Mouse (Mus musculus): ENCODE results near the gene Cd2bp2.
A peak's percentile ranks its signal among the peaks of the same experiment; 100 is the strongest.

Gene Cd2bp2

DNA sequence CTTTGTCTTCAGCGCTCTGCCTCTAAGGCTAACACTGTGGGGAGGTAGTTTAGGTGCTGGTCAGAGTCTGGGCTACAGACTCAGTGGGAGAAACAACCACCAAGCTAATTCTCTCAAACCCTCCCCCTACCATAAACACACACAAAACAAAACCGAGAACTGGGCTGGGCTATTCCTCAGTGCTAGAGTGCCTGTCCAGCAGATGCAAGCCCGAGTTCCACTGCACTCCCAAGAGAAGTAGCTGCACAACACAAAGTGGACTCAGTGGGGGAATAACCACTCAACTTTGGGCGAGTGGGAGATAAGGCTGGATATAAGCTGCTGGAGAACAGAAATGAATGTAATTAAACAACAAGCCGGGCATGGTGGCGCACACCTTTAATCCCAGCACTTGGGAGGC lies 5.2 kb downstream of the Cd2bp2 start:
- DNase-seq (ENCODE audit: low read depth), result no peak

DNA sequence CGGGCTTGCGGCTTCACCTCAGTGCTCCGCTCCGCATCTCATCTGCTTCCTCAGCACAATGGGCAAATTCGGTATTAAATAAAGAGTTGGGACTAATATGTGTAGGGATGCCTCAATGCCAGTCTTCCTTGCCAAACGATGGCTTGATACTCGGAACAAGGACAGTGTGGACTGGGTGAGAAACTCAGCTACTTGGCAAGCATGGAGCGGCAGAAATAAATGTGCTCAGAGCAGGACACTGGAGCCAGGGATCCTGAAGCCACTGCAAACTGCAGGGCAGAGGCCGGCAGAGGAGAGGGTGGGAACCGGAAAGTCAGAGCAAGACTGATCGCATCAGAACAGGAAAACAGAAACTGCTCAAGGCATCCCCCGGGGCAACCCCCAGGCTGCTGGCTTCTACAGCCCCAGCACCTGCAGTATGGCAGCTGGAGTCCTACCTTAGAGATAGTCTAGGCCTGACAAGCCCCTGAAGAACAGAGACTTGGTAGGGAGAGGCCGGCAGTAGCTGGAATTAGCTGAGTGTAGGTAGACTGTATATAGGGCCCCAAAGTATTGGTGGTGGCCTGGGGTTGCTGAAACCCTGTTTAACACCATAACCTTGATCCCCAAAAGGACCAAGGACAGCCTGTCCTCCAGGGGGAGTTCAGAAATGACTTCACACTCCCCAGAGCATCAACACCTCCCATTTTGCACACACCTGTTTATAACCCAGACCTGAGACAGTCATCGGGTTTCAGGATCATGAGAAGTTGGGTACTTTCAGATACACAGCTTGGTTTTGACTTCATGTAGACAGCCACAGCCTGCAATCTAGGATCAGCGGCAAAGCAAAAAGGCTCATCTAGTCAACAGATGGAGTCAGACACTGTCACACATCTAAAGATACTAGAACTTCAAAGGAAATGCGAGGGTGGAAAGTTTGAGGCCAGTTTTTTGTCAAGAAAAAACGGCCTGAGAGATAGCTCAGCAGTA lies 7.3 kb downstream of the Cd2bp2 start:
- DNase-seq (ENCODE audit: low read depth), result no peak

DNA sequence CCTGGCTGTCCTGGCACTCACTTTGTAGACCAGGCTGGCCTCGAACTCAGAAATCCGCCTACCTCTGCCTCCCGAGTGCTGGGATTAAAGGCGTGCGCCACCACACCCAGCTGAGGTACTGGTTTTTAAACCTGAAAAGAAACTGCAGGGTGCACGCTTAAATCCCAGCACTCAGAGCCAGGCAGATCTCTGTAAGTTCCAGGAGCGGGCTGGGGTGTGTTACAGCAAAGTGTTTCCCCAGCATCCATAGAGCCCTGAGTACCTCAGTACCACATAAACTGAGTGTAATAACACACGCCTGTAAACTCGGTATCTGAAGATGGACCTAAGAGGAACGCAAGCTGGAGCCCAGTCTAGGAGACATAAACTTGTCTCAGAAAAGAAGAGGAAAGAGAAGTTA lies 8.5 kb downstream of the Cd2bp2 start:
- no peak for DNase-seq (ENCODE audit: low read depth)

DNA sequence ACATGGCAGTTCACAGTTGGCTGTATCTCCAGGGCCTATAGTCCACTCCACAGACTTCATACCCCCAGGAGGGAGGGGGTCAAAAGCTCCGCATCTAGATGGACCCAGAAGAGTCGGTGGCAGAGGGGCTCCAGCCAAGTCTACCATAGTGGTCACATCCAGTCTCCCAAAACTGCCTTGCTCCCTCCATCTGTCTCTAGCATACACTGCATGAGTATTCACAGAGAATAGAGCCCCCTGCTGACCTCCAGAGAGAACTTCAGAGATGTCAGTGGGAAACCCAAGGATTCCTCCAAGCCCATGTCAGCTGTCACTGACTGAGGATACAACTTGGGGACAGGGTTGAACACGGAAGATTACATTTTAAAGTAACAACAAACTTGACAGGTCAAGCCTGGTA lies 10.2 kb downstream of the Cd2bp2 start:
- peak; percentile 78 for DNase-seq (ENCODE audit: low read depth)

DNA sequence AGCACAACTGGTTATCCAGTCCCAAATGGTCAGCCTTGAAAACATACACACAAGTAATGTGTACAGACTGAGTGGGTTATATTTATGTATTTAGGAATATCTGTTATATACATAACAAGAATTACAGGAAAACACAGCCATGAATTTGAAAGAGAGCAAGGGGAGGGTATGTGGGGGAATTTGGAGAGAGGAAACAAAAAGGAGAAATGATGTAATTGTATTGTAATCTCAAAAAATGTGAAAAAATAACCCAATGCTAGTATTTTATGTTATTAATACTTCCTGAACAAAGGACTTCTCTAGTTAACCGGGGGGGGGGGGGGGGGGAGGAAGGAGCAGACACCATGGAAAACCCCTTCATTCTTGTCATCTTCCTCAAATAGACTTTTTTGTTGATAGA lies 11.1 kb downstream of the Cd2bp2 start:
- DNase-seq (ENCODE audit: low read depth), result peak; percentile 17

DNA sequence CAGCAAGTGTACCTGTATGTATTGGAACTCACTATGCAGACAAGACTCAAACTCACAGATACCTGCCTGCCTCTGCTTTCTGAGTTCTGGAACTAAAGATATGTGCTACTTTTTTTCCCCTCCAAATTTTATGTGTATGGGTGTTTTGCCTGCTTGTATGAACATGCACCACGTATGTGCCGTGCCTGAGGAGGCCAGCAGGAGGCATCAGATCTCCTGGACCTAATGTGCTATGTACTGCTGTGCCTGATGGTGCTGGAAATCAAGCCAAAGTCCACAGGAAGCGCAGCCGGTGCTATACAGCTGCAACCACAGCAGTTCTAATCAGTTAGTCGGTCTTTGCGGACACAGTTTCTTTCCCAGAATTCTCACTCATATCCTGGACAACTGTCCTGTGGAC lies 12.0 kb downstream of the Cd2bp2 start:
- DNase-seq (ENCODE audit: low read depth), result peak; percentile 76

DNA sequence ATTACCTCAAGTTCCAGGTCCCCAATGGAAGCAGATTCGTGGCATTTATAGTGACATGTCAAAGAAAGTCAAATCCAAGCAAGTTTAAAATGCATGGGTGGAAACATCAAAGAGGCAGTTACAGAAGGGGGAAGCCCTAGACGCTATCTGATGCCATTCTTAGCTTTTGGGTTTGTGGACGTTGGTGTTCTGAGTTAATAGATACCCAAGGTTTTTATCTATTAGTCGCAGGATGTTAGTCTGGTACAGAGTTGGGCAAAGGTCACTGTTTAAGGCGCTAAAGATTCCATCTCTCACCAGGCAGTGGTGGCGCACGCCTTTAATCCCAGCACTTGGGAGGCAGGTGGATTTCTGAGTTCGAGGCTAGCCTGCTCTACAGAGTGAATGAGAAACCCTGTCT lies 12.5 kb downstream of the Cd2bp2 start:
- DNase-seq (ENCODE audit: low read depth), result peak; percentile 76

DNA sequence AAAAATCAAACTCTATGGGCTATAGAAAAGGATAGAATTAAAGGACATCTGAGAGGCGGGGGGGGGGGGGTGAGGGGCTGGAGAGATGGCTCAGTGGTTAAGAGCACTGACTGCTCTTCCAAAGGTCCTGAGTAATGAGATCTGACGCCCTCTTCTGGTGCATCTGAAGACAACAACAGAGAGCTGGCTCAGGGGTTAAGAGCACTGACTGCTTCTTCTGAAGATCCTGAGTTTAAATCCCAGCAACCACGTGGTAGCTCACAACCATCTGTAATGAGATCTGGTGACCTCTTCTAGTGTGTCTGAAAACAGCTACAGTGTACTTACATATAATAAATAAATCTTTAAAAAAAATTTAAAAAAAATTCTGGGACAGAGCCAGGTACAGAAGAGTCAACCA lies 14.1 kb downstream of the Cd2bp2 start:
- peak; percentile 77 for DNase-seq (ENCODE audit: low read depth)

DNA sequence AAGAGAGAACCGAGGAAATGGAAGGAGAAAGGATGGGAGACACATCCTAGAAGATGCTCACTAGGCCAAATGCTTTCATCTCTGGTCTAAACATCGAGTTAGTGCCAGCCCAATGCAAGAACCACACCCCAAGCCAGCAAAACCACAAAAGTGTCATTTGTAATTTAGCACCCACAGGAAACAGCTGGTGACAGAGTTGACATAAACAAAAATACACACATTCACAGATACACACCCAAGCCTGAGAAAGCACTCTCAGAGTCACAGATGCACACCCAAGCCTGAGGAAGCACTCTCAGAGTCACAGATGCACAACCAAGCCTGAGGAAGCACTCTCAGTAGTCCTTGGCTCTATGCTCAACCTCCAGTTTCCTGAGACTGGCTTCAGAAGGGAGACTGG lies 15.1 kb downstream of the Cd2bp2 start:
- DNase-seq (ENCODE audit: low read depth), result peak; percentile 78

DNA sequence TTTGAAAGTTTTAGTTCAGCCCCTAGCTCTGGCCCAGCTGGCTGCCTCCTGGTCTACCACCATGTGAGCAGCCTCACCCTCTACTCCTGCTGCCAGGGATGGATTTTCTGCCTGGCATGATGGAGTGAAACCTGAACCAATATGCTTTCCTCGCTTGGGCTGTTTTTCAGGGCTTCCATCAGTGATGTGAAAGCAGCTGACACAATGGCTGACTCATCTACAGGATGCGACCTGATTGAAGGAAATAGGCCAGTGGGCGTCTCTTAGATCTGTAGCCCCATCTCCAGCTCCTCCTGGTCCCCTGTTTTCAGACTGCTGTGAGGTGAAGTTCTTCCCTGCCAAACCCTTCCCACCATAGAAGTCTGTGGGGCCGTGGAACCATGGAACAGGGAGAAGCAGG lies 18.9 kb downstream of the Cd2bp2 start:
- DNase-seq (ENCODE audit: low read depth), result peak; percentile 36

DNA sequence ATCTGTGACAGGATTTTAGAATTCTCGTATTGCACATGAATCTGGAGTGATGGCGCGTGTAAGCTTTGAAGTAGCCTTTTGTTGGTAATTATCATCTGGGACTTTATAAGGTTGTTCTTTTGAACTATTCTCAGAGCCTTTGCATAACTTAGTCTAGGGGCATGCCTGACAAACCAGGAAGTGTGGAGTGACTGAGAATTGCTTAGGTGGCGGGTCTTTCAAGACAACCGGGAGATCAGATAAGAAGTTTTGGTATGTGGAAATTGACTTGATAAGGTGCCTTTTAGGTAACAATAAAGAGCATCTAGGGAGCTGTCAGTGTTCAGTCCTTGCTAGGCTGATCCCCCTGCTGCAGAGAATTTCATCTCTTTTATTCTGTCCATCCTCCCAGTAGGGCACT lies 29.3 kb downstream of the Cd2bp2 start:
- no peak for DNase-seq (ENCODE audit: low read depth)

DNA sequence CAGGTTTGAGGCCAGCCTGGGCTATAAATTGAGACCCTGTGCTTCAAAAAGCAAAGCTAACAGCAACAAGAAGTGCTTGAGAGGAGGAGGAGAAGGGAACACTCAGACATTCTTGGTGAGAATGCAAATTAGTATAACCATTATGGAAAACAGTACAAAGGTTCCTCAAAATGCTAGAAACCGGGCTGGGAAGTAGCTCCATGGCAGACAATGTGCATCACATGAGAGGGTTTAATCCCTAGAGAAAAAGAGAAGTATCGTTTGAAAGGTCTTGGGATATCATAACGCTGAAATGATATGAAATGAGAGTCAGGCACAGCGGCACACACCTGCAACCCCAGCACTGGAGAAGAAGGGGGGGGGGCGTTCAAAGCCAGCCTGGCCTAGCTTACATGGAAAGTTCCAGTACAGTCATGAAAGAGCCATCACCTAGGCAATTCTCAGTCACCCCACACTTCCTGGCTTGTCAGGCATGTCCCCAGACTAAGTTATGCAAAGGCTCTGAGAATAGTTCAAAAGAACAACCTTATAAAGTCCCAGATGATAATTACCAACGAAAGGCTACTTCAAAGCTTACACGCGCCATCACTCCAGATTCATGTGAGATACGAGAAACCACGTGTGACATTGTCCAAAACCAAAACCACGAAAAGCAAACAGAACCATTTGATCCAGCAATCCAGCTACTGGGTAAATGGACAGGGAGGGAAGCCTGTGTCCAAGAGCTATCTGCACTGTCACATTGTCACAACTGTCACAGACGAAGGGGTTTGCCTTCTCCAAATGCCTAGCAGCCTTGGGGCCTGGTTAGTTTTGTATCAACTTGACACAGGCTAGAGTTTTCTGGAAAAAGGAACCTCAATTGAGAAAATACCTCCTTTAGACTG lies 30.0 kb downstream of the Cd2bp2 start:
- no peak for DNase-seq (ENCODE audit: low read depth)

DNA sequence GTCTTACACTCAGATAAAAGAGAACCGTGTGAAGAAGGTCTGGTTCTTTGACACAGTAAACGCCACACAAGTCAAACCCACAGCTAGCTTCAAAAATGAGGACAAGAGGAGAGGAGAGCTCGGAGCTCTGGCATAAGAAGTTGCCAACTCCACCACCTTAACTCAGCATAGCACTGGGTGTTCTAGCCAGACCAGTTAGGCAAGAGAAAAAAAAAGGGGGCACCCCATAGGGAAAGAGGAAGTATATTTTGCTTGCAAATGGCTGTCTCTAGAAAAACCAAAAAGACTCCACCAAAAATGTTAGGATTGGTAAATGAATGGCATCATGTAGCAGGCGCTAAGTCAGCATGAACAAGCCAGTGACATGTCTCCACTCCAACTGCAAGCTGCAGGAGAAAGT lies 31.8 kb downstream of the Cd2bp2 start:
- DNase-seq (ENCODE audit: low read depth), result no peak

DNA sequence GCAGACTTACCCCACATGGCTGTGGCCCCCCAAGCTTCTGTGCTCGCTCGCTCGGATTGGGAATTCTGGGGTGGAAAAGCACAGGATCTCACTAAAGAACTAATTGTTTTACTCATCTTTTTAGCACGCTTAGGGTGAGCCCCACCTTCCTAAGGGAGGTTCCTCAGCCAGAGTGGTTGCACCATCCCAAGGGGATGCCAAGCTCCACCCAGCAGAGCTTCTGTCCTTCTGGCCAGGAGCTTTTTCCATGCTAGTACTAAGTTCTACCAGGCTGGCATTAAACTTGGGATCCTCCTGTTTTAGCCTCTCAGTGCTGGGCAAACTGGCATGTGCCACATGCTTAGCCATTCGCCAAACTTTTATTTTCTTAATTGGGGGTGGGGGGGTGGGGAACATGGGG lies 33.3 kb downstream of the Cd2bp2 start:
- no peak for DNase-seq (ENCODE audit: low read depth)

DNA sequence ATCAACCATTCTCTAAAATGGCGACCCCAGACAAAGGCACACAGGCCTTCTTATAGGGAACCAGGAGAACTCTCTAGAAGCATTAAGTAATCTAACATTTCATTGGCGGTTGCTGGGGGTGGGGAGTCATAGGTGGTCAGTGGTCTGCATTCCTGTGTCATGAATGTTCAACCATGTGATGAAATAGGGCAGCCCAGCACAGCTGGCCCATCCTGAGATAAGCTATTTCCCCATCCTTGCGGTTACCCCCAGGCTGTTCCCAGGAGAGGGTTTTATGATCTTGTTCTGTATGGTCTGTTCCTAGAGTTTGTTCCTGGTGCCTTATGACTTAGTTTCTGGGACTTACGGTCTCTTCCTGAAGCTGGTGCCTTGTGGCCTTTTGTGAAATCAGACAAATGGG lies 38.3 kb downstream of the Cd2bp2 start:
- DNase-seq (ENCODE audit: low read depth), result peak; percentile 67

DNA sequence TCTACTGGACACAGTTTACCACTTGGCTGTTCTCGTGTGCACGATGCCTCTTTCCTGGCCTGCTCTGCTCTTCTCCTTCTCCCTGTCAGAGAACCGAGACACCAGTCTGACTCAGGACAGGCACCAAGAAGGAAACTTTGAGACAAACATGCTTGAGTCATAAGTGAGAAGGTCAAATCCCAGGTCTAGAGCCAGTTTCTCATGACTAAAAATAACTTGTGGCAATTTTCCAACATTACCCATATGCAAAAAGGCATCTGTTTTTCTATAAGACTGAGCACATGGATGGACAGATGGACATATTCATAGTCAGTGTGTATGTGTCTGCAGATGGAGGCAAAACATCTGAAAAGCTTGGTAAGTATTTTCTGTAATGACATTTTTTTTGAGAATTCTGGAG lies 42.4 kb downstream of the Cd2bp2 start:
- DNase-seq (ENCODE audit: low read depth), result peak; percentile 71

DNA sequence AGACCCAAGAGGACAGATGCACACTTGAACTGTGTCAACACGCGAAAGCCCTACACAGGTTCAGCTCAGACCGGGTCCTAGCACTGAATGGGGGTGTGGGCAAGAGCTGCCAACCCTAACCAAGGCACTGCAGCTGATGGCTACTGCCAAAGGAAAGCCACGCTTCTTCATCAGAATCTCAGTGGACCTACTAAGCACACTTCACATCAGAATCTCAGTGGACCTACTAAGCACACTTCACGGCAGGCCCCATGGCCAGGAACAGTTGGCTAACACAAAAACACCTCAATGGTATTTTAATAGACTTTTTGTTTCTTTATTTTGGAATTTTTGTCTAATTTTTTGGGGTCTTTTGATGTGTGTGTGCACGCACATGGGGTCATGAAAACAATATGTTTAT lies 43.4 kb downstream of the Cd2bp2 start:
- no peak for DNase-seq (ENCODE audit: low read depth)

DNA sequence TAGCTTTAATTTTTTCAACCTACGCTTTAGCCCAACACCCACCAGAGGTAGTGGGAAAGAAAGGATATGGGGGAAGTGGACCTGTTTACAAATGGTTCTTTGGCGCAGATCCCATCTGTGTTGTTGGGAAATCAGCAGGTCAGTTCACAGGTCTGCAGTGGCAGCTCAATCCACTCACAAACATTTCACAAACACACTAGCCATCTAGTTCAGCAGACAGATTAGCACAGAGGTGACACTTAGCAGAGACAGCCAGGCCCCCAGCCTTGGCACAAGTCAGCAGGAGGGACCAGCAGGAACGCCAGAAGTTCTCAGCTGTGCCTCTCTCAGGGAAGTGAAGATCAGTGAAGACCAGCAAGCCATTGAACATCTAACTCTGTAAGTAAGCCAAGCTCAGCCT lies 47.9 kb downstream of the Cd2bp2 start:
- no peak for DNase-seq (ENCODE audit: low read depth)

DNA sequence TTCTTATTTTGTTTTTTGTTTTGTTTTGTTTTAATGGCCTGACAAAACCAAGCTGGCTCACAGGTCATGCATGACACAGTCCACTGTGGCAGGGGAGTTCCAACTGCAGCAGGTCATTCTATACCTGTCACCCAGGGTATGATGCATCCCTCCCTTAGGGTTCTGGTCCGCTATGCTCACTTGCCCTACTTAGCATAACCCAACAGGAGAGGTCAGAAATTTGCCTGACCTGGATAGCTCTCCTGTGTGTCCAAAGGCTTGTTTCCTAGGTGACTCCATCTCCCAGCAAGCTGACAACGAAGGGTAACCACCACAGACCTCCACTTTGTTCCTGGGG lies 49.6 kb downstream of the Cd2bp2 start:
- no peak for DNase-seq (ENCODE audit: low read depth)

DNA sequence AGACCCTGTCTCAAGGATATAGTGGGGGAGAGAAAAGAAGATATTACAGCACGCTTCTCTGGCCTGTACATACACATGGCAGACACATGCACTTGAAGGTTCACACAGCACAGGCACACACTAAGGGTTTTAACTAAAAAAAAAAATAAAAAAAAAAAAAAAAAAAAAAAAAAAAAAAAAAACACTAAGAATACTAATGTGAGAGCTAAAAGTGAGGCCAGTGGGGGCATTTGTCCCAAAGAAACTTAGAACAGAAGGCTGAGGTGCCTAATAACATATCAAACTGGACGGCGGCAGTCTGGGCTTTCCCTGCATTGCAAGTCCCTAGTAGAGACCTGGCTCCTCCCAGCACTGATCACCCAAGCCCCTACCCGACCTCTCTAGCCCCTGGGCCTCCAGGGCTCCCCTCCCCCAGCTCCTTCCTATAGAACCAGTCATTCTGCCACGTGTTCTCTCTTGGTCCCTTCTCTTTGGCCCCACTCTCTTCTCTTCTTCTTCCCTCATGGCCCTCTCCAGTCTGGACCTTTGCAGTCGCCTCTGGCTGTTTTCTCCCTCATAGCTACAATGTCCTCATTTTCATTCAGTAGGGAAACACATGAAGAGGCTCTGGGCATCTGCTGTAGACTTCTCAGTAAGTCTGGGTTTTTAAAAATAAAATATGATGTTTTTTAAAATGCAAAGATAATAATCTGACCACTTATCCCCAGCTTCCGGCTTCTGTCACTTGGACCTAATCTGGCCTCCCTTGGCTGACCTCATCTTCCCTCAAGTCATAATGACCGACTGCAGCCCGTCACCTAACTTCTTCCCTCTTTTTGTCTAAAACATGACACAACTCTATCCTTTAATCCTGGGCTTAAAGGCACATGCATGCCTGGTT lies 50.2 kb downstream of the Cd2bp2 start:
- peak; percentile 86 for DNase-seq (ENCODE audit: low read depth)

DNA sequence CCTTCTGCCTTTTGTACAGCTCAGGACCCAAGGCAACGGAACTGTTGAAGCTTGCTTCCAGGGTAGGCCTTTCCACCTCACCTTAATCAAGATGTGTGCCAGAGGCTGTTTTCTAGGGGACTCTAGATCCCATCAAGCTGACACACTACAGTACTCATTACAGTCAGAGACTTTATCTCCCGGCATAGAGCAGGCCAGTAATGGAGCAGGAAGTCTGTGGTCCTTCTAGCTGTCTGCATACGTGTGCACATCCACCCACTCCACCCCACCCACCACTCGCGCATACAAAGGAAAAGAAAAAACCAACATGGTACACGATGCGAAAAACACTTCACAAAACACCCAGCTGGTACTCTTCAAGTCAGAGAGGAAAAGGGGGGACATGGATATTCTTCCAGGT lies 51.4 kb downstream of the Cd2bp2 start:
- no peak for DNase-seq (ENCODE audit: low read depth)

DNA sequence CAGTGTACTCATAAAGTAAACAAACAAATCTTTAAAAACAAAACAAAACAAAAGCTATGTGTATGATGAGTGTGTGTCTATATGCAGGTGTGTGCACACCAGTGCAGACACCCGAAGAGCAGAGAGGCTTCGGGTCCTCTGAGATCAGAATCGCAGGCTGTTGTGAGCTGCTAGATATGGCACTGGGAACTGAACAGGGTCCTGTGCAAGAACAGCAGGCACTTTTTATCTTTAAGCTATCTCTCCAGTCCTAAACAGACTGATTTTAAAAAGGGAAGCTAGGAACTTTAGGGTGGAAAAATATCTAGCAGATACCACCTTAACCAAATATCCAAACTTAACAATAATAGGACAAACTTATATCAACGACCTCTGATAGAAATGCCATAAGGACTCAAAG lies 53.2 kb downstream of the Cd2bp2 start:
- no peak for DNase-seq (ENCODE audit: low read depth)

Data from 416B (cell line).